Mouse (Mus musculus) heart, postnatal 10 days (tissue): ENCODE measurements around the gene Ubqln1. TPM values are rescaled to one million over a fixed set of nuclear protein-coding genes. Genes with fewer than 3 reads are reported as not detected.

Experiments
- total RNA-seq, 2 experiments: library from RNA; stranded (reverse); gene quantifications; 2 replicates each; pipeline ENCODE4 v1.2.3; 2021

Gene Ubqln1
- total RNA-seq, 2 experiments from 2014 or later: 64.2 to 65.1 TPM

Other genes starting within 250 kb of the Ubqln1 start
- gene Klhl3, start 102.1 kb downstream of the Ubqln1 start, total RNA-seq: 1 to 10 TPM; 4.3 to 4.8 TPM
- 100 to 1,000 TPM; 139 to 141 TPM for gene Hnrnpa0, start 87.1 kb downstream of the Ubqln1 start, total RNA-seq
- gene Idnk, start 58.0 kb downstream of the Ubqln1 start, total RNA-seq: 10 to 100 TPM; 21.3 to 22.0 TPM
- 10 to 100 TPM; 25.7 to 26.4 TPM for gene Gkap1, start 60.0 kb upstream of the Ubqln1 start, total RNA-seq
- under 1 TPM; 0.22 to 0.24 TPM for gene Kif27, start 143.5 kb upstream of the Ubqln1 start, total RNA-seq
- 10 to 100 TPM; 16.6 to 18.0 TPM for gene 2210016F16Rik, start 169.6 kb upstream of the Ubqln1 start, total RNA-seq
- gene Rmi1, start 186.6 kb upstream of the Ubqln1 start, total RNA-seq: 10 to 100 TPM in 1 of 2 experiments, 1 to 10 TPM in 1; 9.9 to 12.9 TPM
- gene Hnrnpk, start 187.7 kb upstream of the Ubqln1 start, total RNA-seq: 100 to 1,000 TPM; 721 to 814 TPM